Mouse (Mus musculus) frontal cortex, postnatal 36 days (tissue): ENCODE measurements at regions not wholly inside any gene's neighbourhood (a gene's known extent, or its start where the extent isn't known, plus 50 kb on each side); places are given as distances from the start of the nearest gene placed in this dataset.

Experiments
- DNase-seq, 2 experiments: peaks; one replicate each; pipeline ENCODE4 v3.0.0; 2022; ENCODE audit warnings: low spot score in 2 of 2

DNA sequence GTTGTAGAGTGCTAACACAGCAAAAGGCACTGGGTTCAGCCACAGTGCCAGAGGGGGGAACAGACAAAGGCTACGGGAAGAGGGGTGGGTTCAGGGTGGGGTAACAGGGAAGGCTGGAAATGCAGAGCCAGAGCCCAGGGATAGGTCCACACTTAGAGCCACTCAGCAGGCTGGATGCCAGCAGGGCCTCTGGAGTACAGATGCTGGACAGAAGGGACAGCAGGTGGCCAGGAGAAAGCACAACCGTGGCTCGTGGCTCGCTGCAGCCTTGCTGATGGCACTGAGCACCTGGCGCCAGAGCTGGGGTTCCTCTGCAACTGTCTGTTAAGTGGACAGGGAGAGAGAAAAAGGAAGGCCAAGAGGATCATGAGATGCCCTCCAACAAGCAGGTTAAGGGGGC, 174.2 kb downstream of the Mroh4 start:
- DNase-seq, result no peak

DNA sequence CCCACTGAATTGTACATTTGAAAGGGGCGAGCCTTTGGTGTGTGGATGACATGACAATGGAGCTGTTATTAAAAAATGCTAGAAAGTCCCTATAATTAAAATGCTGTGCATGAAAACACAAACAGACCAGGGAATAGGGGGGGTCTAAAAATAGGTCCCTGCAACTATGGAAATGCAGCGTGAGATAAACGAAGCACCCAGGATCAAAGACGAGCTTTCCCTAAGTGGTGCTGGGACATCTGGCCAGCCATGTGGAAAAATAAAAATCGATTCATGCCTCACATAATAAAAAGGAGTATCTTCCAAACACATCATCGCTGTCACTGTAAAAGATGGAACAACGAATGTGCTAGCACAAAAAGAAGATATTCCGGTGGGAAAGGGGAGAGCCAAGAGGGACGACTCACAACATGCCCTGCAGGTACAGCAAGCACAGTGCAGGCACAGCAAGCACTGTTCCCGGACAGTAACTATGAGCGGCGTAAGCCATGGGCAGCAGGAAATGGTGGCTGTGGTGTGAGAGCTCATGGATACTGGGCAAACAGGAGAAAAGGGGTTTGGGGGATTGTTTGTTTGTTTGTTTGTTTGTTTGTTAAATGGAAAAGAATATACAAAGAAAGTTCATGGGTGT, 176.7 kb downstream of the Mroh4 start:
- no peak for DNase-seq

DNA sequence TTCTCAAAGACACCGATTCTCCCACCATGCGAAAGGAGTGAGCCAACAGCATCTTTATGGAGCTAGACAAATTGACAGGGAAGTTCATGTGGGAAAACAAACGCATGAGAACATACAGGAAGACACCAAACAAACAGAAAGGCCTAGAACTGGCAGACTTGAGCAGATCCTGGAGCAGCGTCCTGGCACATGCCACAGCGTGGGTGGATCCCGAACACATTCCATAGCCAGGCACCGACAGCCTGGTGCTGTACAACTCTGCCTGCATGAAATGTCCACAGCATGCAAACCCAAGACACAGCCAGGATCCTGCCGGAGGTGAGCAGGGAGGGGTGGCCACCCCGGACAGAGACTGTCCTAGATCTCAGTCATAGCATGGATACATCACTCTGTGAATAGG, 177.2 kb downstream of the Mroh4 start:
- DNase-seq, result peak; percentile 57 to 70

DNA sequence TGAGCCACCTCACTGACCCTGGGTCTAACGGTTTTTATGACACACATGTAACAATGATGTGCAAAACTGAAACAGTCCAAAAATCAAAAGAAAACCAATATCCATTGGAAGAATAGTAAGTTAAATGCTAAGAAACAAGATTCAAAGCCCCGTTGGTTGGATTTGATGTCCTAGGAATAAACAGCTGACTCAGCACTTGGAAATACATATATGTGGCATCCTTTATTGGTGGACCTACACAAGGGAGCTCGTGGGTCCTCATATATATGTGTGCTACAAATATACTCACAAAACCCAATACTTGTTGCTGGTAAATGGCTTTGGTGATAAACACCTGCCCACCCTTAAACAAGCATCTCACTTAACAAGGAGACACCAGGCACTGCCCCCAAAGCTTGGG, 178.2 kb downstream of the Mroh4 start:
- no peak for DNase-seq

DNA sequence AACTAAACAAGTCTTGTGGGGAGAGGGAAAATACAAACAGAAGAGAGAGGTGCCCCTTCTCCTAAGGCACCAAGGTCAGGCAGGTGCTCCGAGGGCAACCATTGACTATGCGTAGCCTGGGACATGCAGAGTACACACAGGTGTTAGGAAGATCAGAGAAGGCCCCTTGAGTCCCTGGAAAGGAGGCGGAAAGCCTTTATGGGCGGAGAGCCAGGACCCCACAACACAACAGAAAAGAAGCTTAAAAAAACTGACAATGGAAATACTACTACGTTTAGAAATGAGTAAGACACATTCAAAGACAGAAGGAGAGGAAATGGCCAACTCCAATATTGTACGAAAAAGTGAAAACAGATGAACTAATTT, 179.5 kb downstream of the Mroh4 start:
- DNase-seq, result no peak

DNA sequence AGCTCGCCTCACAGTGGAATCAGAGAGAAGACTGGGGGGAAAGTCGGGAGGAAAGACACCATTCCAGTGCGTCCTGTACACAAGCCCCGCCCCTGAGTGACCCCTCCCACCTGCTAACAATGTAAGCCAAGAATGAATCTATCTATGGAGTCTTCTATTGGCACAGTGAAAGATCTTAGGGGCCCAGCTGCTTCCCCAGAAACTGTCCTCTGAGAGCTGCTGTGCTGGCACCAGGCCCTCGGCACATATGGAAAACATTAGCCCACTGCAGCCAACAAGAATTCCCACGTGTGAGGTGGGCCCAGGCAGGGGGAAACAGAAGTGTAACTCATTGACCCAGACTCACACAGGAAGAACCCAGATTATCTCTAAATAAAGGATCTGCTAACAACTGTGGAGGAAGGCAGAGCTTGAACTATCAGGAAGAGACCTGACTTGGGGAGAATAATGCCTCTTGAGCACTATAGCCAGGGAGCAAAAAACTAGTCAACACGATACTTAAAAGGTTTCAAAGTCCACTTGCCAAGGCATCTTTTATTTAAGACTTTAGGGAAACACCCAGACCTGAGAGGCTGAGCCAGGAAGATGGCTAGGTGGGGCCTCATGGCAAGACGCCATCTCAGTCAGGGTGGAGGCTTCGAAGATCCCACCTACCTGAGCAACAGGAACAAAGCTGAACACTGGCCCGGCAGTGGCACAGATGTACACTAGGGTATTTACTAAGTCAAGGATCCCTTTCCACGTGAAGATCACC, 180.1 kb downstream of the Mroh4 start:
- DNase-seq, result no peak

DNA sequence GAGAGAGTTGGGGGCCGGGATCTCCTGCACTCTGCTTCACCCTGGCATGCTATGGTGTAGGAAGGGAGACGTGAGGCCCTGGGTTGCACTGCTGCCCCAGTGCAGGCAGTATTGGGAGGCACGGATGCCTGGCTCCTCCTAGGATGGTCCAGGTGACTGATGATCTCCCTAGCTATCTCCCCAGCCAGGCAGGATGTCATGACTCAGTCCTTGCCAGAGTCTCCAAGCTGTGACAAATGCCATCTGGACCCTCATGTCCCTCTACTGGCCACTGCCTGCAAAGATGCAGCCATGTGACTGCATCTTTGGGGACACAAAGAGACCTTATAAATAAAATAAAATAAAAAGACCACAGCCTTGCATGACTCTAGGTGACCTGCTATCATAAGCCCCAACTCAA, 181.6 kb downstream of the Mroh4 start:
- DNase-seq, result no peak

DNA sequence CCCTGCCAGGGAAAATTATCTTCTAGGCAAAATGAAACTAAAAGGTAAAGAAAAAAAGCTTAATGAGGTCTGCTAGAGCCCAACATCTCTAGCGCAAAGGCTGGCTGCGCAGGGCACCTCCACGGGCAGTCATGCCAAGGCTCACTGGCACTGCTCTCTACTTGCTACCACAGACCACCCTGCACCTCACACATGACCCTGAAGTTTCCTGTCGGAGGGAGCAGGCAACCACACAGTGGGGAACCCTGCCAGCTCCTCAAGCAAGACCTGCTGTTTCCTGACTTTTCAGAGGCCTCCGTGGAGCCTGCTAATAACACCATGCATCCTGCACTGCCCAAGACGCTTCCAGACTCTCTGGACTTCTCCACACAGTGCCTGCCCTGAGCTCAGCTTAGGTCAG, 182.3 kb downstream of the Mroh4 start:
- DNase-seq, result no peak

DNA sequence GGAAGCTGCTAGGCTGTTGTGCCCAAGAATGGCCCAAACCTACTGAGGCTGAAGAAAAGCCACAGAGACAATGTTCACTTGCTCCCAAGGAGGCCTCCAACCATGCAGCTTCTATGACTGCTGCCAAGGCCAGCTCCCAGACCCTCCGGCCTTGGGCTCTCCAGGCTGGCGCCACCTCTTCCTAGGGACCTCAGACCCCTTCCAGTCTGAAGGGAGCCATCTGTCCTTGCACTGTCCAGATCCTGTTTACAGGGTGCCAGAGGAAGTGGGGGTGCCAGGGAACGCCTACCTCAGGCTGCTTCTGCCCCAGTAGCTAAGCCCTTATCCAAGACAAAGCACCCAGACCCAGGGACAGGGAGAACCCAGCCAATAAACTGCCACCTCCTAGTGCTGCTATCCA, 183.7 kb downstream of the Mroh4 start:
- DNase-seq, result no peak

DNA sequence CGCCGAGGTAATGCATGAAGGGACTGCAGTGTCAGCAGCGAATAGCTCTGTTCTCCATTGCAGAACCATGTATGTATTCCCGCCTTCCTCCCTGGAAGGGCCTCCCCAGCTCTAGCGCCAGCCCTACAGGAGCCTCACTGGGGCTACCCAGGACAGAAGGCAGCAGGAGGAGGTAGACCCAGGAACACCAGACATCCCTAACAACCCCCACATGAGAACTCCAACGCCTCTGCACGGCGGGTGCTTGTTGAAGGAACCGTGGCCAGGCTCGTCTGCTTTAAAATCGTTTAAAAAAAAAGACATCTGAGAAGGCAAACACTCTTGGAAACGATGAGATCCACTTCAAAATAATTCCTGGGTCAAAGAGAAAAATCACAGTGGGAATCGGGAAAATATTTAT, 194.3 kb downstream of the Mroh4 start:
- peak; percentile 15 to 40 for DNase-seq

DNA sequence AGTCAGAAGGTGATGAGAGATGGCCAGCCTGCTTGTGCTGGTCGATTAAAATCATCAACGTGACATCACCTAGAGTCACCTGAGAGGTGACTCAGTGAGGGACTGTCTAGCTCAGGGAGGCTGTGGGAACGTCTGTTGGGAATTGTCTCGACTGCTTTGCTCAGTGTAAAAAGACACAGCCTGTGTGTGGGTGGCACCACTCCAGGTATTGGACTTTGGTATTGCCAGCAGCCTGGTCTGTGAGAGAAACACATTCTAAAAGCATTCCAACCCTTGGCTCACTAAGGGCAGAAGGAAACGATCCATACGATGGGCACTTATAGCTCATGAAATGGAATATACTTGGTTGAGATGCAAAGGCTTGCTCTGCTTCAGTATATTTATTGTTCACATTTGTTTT, 209.2 kb downstream of the Mroh4 start:
- no peak for DNase-seq

DNA sequence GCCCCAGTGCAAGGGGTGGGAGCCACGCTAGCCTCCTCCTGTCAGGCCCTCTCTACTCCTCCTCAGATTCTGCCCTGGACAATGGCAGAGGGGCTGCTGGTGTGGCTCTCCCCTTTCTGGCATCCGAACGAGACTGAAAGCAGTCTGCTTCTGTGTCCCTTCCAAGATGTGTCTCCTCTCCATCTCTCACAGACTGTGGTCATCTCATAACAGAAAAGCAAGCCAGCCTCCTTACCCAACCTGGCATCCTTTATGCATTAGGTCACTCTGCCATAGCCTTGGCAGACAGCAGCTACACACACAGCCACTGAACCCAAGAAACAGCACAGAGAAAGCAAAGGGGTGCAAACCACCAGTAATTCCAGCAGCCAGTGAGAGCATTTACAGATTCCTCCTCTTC, 213.2 kb downstream of the Mroh4 start:
- DNase-seq, result no peak

DNA sequence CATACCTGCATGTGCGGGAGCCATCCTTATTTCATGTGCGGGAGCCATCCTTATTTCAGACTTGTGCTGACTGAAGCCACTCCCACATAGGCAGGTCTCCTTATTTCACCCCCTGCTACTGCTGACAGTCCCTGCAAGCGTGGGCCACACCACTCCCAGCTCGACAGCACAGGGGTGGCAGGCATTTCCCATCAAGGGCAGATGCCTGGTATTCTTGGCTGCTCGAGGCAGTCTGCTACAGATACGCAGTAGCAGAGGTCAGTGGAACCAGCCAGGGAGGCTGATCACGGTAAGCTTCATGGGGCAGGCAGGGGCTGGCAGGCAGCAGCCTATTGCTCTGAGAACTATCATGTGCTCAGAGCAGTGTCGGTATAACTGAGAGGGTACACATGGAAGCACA, 215.6 kb downstream of the Mroh4 start:
- DNase-seq, result no peak

DNA sequence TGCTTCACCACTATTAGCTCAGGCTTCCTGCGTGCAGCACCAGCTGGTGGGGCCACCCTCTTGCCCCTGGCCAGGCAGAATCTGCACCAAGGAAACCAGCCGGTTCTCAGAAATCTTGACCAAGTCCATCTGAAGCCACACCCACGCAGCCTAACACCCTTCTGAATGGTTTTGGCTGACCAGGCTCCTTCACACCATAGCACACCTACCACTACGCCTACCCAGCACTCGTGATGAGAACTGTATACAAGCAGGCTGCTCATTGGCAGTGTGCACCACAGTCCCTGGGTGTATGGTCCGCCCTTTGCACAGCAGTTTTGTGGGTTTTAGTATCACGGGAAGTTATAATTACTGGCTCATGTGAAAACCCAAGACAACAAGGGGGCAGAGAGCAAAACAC, 217.5 kb downstream of the Mroh4 start:
- peak; percentile 19 to 47 for DNase-seq

DNA sequence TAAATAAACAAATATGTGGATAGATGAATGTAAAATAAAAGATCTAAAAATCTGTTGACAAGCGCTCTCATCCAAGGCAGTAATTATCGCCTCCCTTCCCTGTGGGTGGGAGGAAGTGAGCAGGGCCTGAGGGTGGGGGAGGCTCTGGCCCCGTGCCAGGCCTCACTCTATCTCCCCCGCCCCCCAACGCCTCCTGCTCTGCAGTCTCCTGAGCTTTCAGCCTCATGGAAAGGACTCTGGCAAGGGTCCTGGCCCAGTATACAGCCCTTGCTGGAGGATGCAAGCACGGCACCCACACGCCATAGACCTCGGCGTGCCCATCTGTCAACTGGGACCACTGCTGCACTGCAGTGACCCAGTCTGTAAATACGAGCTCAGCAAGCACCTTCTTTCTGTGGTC, 222.9 kb downstream of the Mroh4 start:
- DNase-seq, result peak; percentile 29 to 36

DNA sequence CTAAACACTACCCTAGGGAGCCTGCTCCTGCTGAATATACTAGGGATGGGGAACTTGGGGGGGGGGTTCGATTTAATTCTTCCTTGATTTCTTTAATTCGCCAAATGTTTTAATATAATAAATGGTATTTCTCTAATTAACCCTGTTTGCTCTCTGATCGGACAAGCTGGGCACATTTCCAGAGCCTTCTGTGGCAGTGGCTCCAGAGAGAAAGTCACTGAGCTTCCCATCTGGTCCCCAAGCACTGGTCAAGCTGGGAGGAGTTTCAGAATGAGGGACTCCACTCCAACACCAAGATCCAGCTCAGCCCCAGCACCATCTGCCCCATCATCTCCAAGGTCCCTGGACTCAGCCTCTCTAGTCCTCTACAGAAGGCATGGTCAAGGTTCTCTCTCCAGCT, 223.9 kb downstream of the Mroh4 start:
- DNase-seq, result no peak

DNA sequence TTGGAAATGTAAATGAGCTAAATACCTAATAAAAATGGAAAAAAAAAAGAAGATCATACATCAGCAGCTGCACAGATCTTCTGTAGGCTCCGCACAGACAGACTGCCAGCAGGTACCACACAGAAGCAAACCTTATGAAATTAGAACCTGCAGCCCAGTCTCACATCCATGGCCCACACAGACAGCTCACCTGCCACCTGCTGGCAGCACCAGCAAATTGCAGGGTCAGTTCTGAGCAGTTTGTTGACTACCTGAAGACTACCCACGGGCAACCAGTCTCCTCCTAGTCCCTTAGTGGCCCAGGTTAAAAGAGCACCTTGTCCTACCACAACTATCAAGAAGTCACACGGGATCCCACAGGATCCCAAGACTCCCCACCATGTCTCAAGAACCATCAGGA, 225.1 kb downstream of the Mroh4 start:
- peak; percentile 13 to 41 for DNase-seq

DNA sequence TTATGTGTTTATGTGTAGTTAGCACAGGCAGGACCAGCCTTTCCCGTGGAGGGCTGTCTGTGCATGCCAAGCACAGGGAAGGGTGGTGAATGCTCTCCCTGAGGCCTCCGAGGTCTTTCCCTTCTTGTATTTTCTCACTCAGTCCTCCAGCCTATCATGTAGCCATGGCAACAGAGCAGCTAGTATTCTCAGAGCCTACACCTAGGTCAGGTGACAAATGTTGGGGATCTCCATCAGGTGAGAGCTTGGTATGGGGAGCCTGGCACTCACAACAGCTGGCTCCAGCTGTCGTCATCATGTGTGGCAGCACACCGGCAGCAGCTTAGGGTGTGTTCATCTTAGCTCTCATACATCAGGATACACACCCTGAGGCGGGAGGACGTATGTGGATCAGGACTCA, 231.3 kb downstream of the Mroh4 start:
- no peak for DNase-seq

DNA sequence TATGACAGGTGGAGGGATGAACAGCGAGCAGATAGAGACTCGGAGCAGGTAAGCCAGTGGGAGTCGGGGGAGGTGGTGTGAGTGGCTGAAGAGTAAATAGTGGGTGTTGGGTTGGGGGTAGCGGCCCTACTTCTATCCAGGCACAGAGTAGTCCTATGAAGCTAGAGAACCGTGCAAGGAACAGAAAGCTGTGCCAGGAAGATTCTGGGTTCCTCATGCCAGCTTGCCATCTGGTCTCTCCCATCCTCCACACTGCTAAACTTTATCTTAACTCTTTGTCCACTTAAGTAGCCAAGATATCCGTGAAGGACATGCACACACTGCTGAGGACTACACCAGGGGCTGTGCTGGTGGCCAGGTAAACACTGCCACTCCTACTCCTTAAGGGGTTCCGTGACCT, 234.9 kb downstream of the Mroh4 start:
- peak in 1 of 2 experiments; percentile 30 for DNase-seq

DNA sequence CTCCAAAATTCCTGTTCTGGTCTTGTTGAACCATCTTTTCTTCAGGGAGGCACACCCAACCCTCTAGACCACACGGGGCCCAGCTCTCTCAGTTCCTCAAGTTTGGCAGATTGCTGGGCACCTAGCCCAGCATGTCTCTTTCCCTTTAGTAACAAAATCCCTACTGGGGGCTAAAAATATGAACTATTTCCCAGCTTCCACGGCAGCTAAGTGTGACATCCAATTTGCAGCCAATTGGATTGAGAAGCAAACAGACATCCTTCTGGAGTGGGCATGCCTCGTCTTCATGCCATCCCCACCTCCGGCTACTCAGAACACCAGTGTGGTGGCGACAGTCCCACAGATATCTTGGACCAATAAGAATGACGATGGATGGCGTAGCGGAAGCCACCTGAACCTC, 240.1 kb downstream of the Mroh4 start:
- DNase-seq, result peak; percentile 38 to 66

DNA sequence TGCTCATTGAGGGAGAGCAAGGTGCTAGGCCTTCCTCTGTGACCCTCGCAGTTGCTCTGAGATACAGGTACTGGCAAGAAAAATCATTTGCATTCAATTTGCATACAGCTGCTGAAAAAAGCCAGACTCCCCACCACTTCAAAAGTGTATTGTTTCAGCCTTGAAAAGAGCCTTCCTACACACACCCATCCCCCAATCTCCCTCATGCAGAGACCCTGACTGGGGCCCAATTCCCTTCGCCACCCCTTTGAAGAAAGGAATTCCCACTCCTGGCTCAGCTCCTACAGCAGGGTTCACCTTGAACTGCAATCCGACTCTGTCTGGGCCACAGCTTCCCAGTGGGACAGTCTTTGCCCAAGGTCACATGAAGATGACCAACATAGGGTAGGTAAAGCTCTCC, 248.6 kb downstream of the Mroh4 start:
- no peak for DNase-seq

DNA sequence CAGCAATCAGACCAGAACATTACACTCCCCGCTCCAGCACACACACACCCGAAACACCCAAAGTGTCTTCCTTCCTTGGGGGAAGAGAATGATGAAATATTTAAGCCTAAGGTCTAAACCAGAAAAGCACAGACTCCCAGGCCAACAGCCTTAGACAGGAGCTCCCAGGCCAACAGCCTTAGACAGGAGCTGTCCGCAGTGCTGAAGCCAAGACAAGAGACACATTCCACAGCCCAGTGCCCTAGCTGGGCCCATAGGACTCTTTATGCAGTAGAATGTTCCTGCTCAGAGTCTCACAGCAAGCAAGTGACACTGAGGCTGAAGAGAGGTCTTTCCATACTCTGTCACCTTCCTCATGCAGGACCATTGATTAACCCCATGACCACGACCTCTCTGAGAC, 253.6 kb downstream of the Mroh4 start:
- no peak for DNase-seq

DNA sequence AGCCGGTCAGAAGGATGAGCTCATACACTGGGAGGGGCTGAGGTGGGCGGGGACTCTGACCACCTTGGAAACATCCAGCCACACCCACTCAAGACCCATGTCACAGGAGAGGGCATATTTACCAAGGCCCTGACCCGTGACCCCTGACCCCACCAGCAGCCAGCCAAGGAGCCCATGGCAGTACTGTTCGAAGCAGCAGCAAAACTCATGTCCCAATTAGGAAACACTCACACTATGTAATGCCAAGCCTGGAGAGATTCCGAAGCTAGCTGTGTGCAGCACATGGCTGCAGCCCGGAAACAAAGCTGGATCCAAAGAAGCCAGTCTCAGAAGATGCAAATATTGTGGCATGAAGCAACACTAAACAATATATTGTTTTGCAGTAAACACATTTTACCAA, 256.8 kb downstream of the Mroh4 start:
- DNase-seq, result no peak

DNA sequence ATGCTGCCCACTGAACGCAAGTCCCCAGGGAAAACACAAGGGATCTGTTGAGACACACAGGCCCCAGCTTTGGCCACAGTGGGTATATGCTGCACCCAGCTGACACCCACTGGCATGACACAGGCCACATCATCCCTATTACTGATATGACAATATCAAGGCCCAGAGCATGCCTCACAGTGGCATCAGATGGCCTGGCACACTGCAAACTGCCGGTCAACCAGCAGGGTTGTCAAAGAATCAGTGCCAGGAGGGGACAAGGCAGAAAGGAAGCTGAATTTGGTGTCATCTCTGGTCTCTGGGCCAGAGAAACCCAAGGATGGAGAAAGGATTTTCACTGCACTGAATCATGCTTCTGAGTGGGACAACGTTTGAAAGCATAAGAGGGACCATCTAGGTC, 266.7 kb downstream of the Mroh4 start:
- DNase-seq, result no peak
